Mouse (Mus musculus) heart, adult 9 months (tissue): ENCODE data around the gene Kantr.
A peak's percentile ranks its signal among the peaks of the same experiment; 100 is the strongest.

Experiments
- DNase-seq, 2 experiments: peaks; one replicate each; pipeline ENCODE4 v3.0.0; 2022; ENCODE audit warnings: low spot score in 2 of 2

Kantr gene

GRCm38 (mm10) chrX:152284746-152285145 is 42.5 kb downstream of the Kantr start:
- no peak for DNase-seq

- DNase-seq: no peak
These were observed 47.9 kb downstream of the Kantr start for GRCm38 (mm10) chrX:152279384-152279783.

- peak in 1 of 2 experiments; percentile 1 for DNase-seq
These were observed 56.1 kb downstream of the Kantr start for GRCm38 (mm10) chrX:152271189-152271588.
